Mouse (Mus musculus): Measurements from ENCODE around the gene Mical3.
A peak's percentile ranks its signal among the peaks of the same experiment; 100 is the strongest.

Mical3 gene

GRCm38 (mm10) chr6:121116434-121116833 is 14.4 kb downstream of the Mical3 start:
- no peak for DNase-seq (ENCODE audit: extremely low read depth, insufficient read length, low spot score)

GRCm38 (mm10) chr6:121111448-121112055 is 19.2 kb downstream of the Mical3 start:
- DNase-seq (ENCODE audit: extremely low read depth, insufficient read length, low spot score) = no peak

GRCm38 (mm10) chr6:121109998-121110603 is 20.7 kb downstream of the Mical3 start:
- peak; percentile 87 for DNase-seq (ENCODE audit: extremely low read depth, insufficient read length, low spot score)

- DNase-seq (ENCODE audit: extremely low read depth, insufficient read length, low spot score) = no peak
These were observed 21.4 kb downstream of the Mical3 start for GRCm38 (mm10) chr6:121109181-121109981.

- DNase-seq (ENCODE audit: extremely low read depth, insufficient read length, low spot score) = no peak
These were observed 22.7 kb downstream of the Mical3 start for GRCm38 (mm10) chr6:121108075-121108474.

- no peak for DNase-seq (ENCODE audit: extremely low read depth, insufficient read length, low spot score)
These were observed 23.9 kb downstream of the Mical3 start for GRCm38 (mm10) chr6:121106711-121107405.

- DNase-seq (ENCODE audit: extremely low read depth, insufficient read length, low spot score) = no peak
These were observed 25.1 kb downstream of the Mical3 start for GRCm38 (mm10) chr6:121105726-121106125.

- DNase-seq (ENCODE audit: extremely low read depth, insufficient read length, low spot score) = no peak
These were observed 27.2 kb downstream of the Mical3 start for GRCm38 (mm10) chr6:121103406-121104171.

GRCm38 (mm10) chr6:121102941-121103340 is 27.9 kb downstream of the Mical3 start:
- DNase-seq (ENCODE audit: extremely low read depth, insufficient read length, low spot score) = peak; percentile 41

GRCm38 (mm10) chr6:121102084-121102483 is 28.7 kb downstream of the Mical3 start:
- no peak for DNase-seq (ENCODE audit: extremely low read depth, insufficient read length, low spot score)

GRCm38 (mm10) chr6:121101201-121101600 is 29.6 kb downstream of the Mical3 start:
- no peak for DNase-seq (ENCODE audit: extremely low read depth, insufficient read length, low spot score)

GRCm38 (mm10) chr6:121099831-121100230 is 31.0 kb downstream of the Mical3 start:
- no peak for DNase-seq (ENCODE audit: extremely low read depth, insufficient read length, low spot score)

- DNase-seq (ENCODE audit: extremely low read depth, insufficient read length, low spot score) = no peak
These were observed 31.6 kb downstream of the Mical3 start for GRCm38 (mm10) chr6:121099228-121099608.

GRCm38 (mm10) chr6:121098511-121099227 is 32.1 kb downstream of the Mical3 start:
- DNase-seq (ENCODE audit: extremely low read depth, insufficient read length, low spot score) = no peak

- DNase-seq (ENCODE audit: extremely low read depth, insufficient read length, low spot score) = no peak
These were observed 32.7 kb downstream of the Mical3 start for GRCm38 (mm10) chr6:121098109-121098508.

GRCm38 (mm10) chr6:121096862-121097261 is 33.9 kb downstream of the Mical3 start:
- no peak for DNase-seq (ENCODE audit: extremely low read depth, insufficient read length, low spot score)

- no peak for DNase-seq (ENCODE audit: extremely low read depth, insufficient read length, low spot score)
These were observed 34.4 kb downstream of the Mical3 start for GRCm38 (mm10) chr6:121096390-121096789.

GRCm38 (mm10) chr6:121093662-121094408 is 37.0 kb downstream of the Mical3 start:
- no peak for DNase-seq (ENCODE audit: extremely low read depth, insufficient read length, low spot score)

GRCm38 (mm10) chr6:121090786-121091185 is 40.0 kb downstream of the Mical3 start:
- DNase-seq (ENCODE audit: extremely low read depth, insufficient read length, low spot score) = no peak
